Mouse (Mus musculus): ENCODE data around the gene Fpr-rs7. TPM values are rescaled to one million over a fixed set of nuclear protein-coding genes. Genes with fewer than 3 reads are reported as not detected.

The Fpr-rs7 gene
- polyA plus RNA-seq (2017; shearing (Covaris generic)): not detected

DNA sequence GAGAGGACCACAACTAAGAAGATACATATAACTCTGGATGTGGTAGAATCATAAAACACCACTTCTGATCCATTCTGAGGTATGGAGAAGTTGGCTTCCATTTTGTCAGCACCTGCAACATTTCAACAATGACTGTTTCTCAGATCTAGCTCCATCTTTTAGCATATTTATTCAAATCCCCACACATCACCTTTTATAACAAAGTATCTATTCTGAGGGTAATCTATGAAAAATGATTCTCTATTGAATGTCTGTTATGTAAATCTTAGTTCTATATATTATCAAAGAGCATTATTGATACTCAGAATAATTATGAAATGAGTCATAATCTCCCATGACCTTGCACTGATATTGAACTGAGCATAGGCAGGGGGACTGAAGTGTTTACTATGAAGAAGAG, at the start of gene Fpr-rs7:
Gene Fpr-rs7, minus strand, starts transcription at position 101 of the 400 bp plus-strand sequence.

Other genes starting within 250 kb of the Fpr-rs7 start
- not detected for gene Vmn2r104, start 65.9 kb downstream of the Fpr-rs7 start, polyA plus RNA-seq (2017; shearing (Covaris generic))
- not detected for gene Fpr-rs6, start 68.9 kb upstream of the Fpr-rs7 start, polyA plus RNA-seq (2017; shearing (Covaris generic))
- gene Vmn2r105, start 120.8 kb upstream of the Fpr-rs7 start, polyA plus RNA-seq (2017; shearing (Covaris generic)): not detected
- gene Vmn2r106, start 171.3 kb upstream of the Fpr-rs7 start, polyA plus RNA-seq (2017; shearing (Covaris generic)): not detected
- not detected for gene Vmn2r107, start 231.0 kb upstream of the Fpr-rs7 start, polyA plus RNA-seq (2017; shearing (Covaris generic))

Measured in inflammation-experienced regulatory T-cells, adult 16 weeks (primary cell).